ENCODE assay signal across 9 mouse cellular contexts in genomic region chr12:13083337-13084054, GRCm38 (mm10).
DNase-seq lines count a peak whose midpoint lies in the region; ATAC-seq and TF ChIP-seq lines count a peak whose summit lies in the region.
"Had no signal": no experiment of that assay in that cellular context is flagged by ENCODE, and none has a peak within 500 bp of the region (broad histone marks: within the 10 kb centered on the region; RNA-seq: fewer than 3 reads in every experiment).

No protein-coding gene starts in this region.

- WGBS in heart, embryonic 11.5 days (ENCODE audit: insufficient replicate concordance), result 48% methylated on average over 8 of the region's 8 CpGs
- WGBS in heart, embryonic 10.5 days, result 55% methylated on average over 8 of the region's 8 CpGs
- 32% methylated on average over 8 of the region's 8 CpGs for WGBS in hindbrain, embryonic 14.5 days
- 44% methylated on average over 8 of the region's 8 CpGs for WGBS in midbrain, embryonic 15.5 days

- H3K36me3 ChIP-seq in heart, embryonic 11.5 days (ENCODE audit: control insufficient read depth, insufficient read depth, low read length), result no peaks in the 10 kb centered on the region
- H3K36me3 ChIP-seq in heart, embryonic 10.5 days, result no peaks in the 10 kb centered on the region
- H3K36me3 ChIP-seq in hindbrain, embryonic 14.5 days (replicated peaks; ENCODE audit: control insufficient read depth, insufficient read depth), result no peaks in the 10 kb centered on the region
- no peaks in the 10 kb centered on the region for H3K36me3 ChIP-seq in midbrain, embryonic 15.5 days (replicated peaks)

- intact Hi-C loops in gastrocnemius, adult 2 months (cut with DNase I), result no loop called here

- no peak overlapping the region for H3K4me3 ChIP-seq in heart, embryonic 11.5 days (ENCODE audit: low read depth, low read length)
- H3K4me3 ChIP-seq in heart, embryonic 10.5 days, result no peak overlapping the region
- no peak overlapping the region for H3K4me3 ChIP-seq in hindbrain, embryonic 14.5 days (replicated peaks; ENCODE audit: low read length)
- H3K4me3 ChIP-seq in midbrain, embryonic 15.5 days, result no peak overlapping the region
- no peak overlapping the region for H3K4me3 ChIP-seq in gastrocnemius, adult 2 months
- H3K4me3 ChIP-seq: megakaryocyte, embryonic 14.5 days had no signal

- no peak for TF ChIP-seq CTCF in gastrocnemius, adult 2 months (IDR thresholded peaks at IDR 0.05)

- no peaks in the 10 kb centered on the region for H3K27me3 ChIP-seq in heart, embryonic 11.5 days (ENCODE audit: control insufficient read depth, insufficient read depth, low read length)
- H3K27me3 ChIP-seq in heart, embryonic 10.5 days (ENCODE audit: insufficient read depth, poor library complexity, severe bottlenecking), result peaks cover 1% of the 10 kb centered on the region; the same call in 1 of the 2 replicates
- no peaks in the 10 kb centered on the region for H3K27me3 ChIP-seq in hindbrain, embryonic 14.5 days (ENCODE audit: control insufficient read depth, insufficient read depth, low read length)
- no peaks in the 10 kb centered on the region for H3K27me3 ChIP-seq in midbrain, embryonic 15.5 days (replicated peaks)

- no peaks in the 10 kb centered on the region for H3K9me3 ChIP-seq in heart, embryonic 11.5 days (replicated peaks; ENCODE audit: control insufficient read depth, low read length)
- no peaks in the 10 kb centered on the region for H3K9me3 ChIP-seq in heart, embryonic 10.5 days
- H3K9me3 ChIP-seq in hindbrain, embryonic 14.5 days (ENCODE audit: control insufficient read depth, low read length), result no peaks in the 10 kb centered on the region
- H3K9me3 ChIP-seq in midbrain, embryonic 15.5 days, result no peaks in the 10 kb centered on the region

- ATAC-seq in heart, embryonic 11.5 days (replicated peaks; ENCODE audit: insufficient number of reproducible peaks, low FRiP score, low TSS enrichment), result peak; percentile 31; the same call in 1 of the 2 replicates
- ATAC-seq in hindbrain, embryonic 14.5 days (ENCODE audit: low FRiP score), result peak; percentile 82
- ATAC-seq in midbrain, embryonic 15.5 days (replicated peaks), result peak; percentile 86

- DNase-seq in heart, embryonic 10.5 days (ENCODE audit: low spot score), result no peak
- peak; percentile 41 to 77 for DNase-seq in cerebellum, postnatal 4 days (ENCODE audit: low spot score in 2 of 2)
- DNase-seq in hindbrain, embryonic 14.5 days (ENCODE audit: low spot score), result peak; percentile 78
- no peak for DNase-seq in embryo, embryonic 9.5 days (ENCODE audit: extremely low spot score)
- no peak for DNase-seq in adrenal gland, adult 18-20 months (ENCODE audit: low spot score in 2 of 2)
- DNase-seq in gastrocnemius, adult 2 months, result no peak

- H3K4me2 ChIP-seq in heart, embryonic 11.5 days, result no peak overlapping the region
- H3K4me2 ChIP-seq in hindbrain, embryonic 14.5 days (replicated peaks), result no peak overlapping the region
- no peak overlapping the region for H3K4me2 ChIP-seq in midbrain, embryonic 15.5 days

- no peak overlapping the region for H3K9ac ChIP-seq in heart, embryonic 11.5 days (ENCODE audit: low read depth, low read length)
- H3K9ac ChIP-seq in hindbrain, embryonic 14.5 days, result no peak overlapping the region
- H3K9ac ChIP-seq in midbrain, embryonic 15.5 days, result no peak overlapping the region

- H3K27ac ChIP-seq in heart, embryonic 11.5 days (ENCODE audit: low read depth, low read length), result no peak overlapping the region
- H3K27ac ChIP-seq in heart, embryonic 10.5 days, result no peak overlapping the region
- H3K27ac ChIP-seq in hindbrain, embryonic 14.5 days, result no peak overlapping the region
- no peak overlapping the region for H3K27ac ChIP-seq in midbrain, embryonic 15.5 days
- H3K27ac ChIP-seq in gastrocnemius, adult 2 months, result no peak overlapping the region

- no peaks in the 10 kb centered on the region for H3K4me1 ChIP-seq in heart, embryonic 11.5 days (ENCODE audit: control insufficient read depth, insufficient read depth, low read length)
- peaks cover 18% of the 10 kb centered on the region for H3K4me1 ChIP-seq in heart, embryonic 10.5 days
- H3K4me1 ChIP-seq in hindbrain, embryonic 14.5 days (replicated peaks; ENCODE audit: control insufficient read depth, insufficient read depth, low read length), result no peaks in the 10 kb centered on the region
- no peaks in the 10 kb centered on the region for H3K4me1 ChIP-seq in midbrain, embryonic 15.5 days
- H3K4me1 ChIP-seq: megakaryocyte, embryonic 14.5 days had no signal

Comparison
In these comparisons a context has a peak if more than half of its experiments do, and no peak if none do; other contexts are left out.
1. ATAC-seq: peak in every context shown above with its lines; median percentile 86 in midbrain, embryonic 15.5 days; 82 in hindbrain, embryonic 14.5 days; 31 in heart, embryonic 11.5 days.
2. DNase-seq: peak in cerebellum, postnatal 4 days (2 of 2) and hindbrain, embryonic 14.5 days (single experiment); none in heart, embryonic 10.5 days (single experiment), embryo, embryonic 9.5 days (single experiment), adrenal gland, adult 18-20 months (0 of 2) and gastrocnemius, adult 2 months (single experiment).